Mouse (Mus musculus) granulocyte monocyte progenitor cell, adult 5-6 weeks (primary cell): Measurements from ENCODE around the gene Grid1. TPM values are rescaled to one million over a fixed set of nuclear protein-coding genes. Genes with fewer than 3 reads are reported as not detected.

Experiments used
- ATAC-seq: replicated peaks from 2 replicates; pipeline ENCODE4 v1.8.0; 2016; ENCODE audit warnings: mild to moderate bottlenecking, moderate TSS enrichment, inconsistent platforms; ENCODE audit not compliant: poor library complexity, severe bottlenecking
- total RNA-seq, 2 experiments: library from RNA; stranded (forward) in 1 of 2; stranded (reverse) in 1 of 2; fragments of 200-712, 200-1000 nt in 1 of 2; fragments of >200 nt in 1 of 2; fragmentation: Nextera tagmentation in 1 of 2; gene quantifications; 2 replicates each; pipeline ENCODE4 v1.2.3; 2014 to 2017

The Grid1 gene
- total RNA-seq, 2 experiments from 2014 or later, result not detected

GRCm38 (mm10) chr14:34905697-34906096 lies 85.8 kb downstream of the Grid1 start:
- no peak for ATAC-seq

GRCm38 (mm10) chr14:34908366-34908765 lies 88.5 kb downstream of the Grid1 start:
- ATAC-seq, result no peak

- no peak for ATAC-seq
Measured at GRCm38 (mm10) chr14:34908804-34909203, 88.9 kb downstream of the Grid1 start.

- ATAC-seq, result no peak
Measured at GRCm38 (mm10) chr14:34916315-34916714, 96.4 kb downstream of the Grid1 start.

GRCm38 (mm10) chr14:34917111-34917510 lies 97.2 kb downstream of the Grid1 start:
- no peak for ATAC-seq

GRCm38 (mm10) chr14:34919221-34919620 lies 99.3 kb downstream of the Grid1 start:
- ATAC-seq, result no peak

GRCm38 (mm10) chr14:34921265-34921664 lies 101.4 kb downstream of the Grid1 start:
- ATAC-seq, result no peak

GRCm38 (mm10) chr14:34925021-34925420 lies 105.1 kb downstream of the Grid1 start:
- no peak for ATAC-seq

GRCm38 (mm10) chr14:34930040-34930719 lies 110.3 kb downstream of the Grid1 start:
- ATAC-seq, result no peak

GRCm38 (mm10) chr14:34933197-34933596 lies 113.3 kb downstream of the Grid1 start:
- ATAC-seq, result no peak; the same call in 1 of the 2 replicates

- no peak for ATAC-seq
Measured at GRCm38 (mm10) chr14:34936192-34936770, 116.4 kb downstream of the Grid1 start.

- no peak for ATAC-seq
Measured at GRCm38 (mm10) chr14:34944390-34944979, 124.6 kb downstream of the Grid1 start.

- no peak for ATAC-seq
Measured at GRCm38 (mm10) chr14:34945471-34946313, 125.8 kb downstream of the Grid1 start.

GRCm38 (mm10) chr14:34946314-34946583 lies 126.3 kb downstream of the Grid1 start:
- ATAC-seq, result no peak

- ATAC-seq, result no peak
Measured at GRCm38 (mm10) chr14:34948249-34948648, 128.3 kb downstream of the Grid1 start.

- no peak for ATAC-seq
Measured at GRCm38 (mm10) chr14:34952311-34952710, 132.4 kb downstream of the Grid1 start.

- no peak for ATAC-seq
Measured at GRCm38 (mm10) chr14:34953566-34953965, 133.7 kb downstream of the Grid1 start.

- no peak for ATAC-seq
Measured at GRCm38 (mm10) chr14:34955689-34956088, 135.8 kb downstream of the Grid1 start.

- ATAC-seq, result no peak
Measured at GRCm38 (mm10) chr14:34960227-34960626, 140.3 kb downstream of the Grid1 start.

- no peak for ATAC-seq
Measured at GRCm38 (mm10) chr14:34963616-34964168, 143.8 kb downstream of the Grid1 start.
